Mouse (Mus musculus) liver, embryonic 14.5 days (tissue): ENCODE results near the gene Elmo1.

Experiments used
- CTCF ChIP-seq: IDR thresholded peaks from 2 replicates; pipeline ENCODE4 v1.5.1; 2016; ENCODE audit warnings: antibody characterized with exemption, low read depth, control low read depth
- EP300 ChIP-seq: IDR thresholded peaks from 2 replicates; pipeline ENCODE4 v1.6.1; 2016; ENCODE audit warnings: antibody characterized with exemption, low read depth

- no peak for TF ChIP-seq CTCF
- no peak for TF ChIP-seq EP300
These were observed 342.9 kb downstream of the Elmo1 start for GRCm38 (mm10) chr13:20433221-20433858.
